Mouse (Mus musculus): ENCODE measurements at regions not wholly inside any gene's neighbourhood (a gene's known extent, or its start where the extent isn't known, plus 50 kb on each side); places are given as distances from the start of the nearest gene placed in this dataset.

GRCm38 (mm10) chr15:72296648-72297047, 1537.7 kb upstream of the Gm6569 start:
- no peak for TF ChIP-seq CTCF (conservative IDR thresholded peaks at IDR 0.05; ENCODE audit: insufficient read depth, insufficient read length, low read depth, low read length)
- no peak for TF ChIP-seq POLR2A (IDR thresholded peaks at IDR 0.05; ENCODE audit: low read depth, low read length)

Data from kidney, adult 2 months (tissue).